In genomic region chr2:17824176-17824575, GRCm38 (mm10) we compare ENCODE assay signal across 19 mouse cellular contexts.
"Had no signal": no experiment of that assay in that cellular context is flagged by ENCODE, and none has a peak within 500 bp of the region (broad histone marks: within the 10 kb centered on the region; RNA-seq: fewer than 3 reads in every experiment).

No protein-coding gene starts in this region.

- H3K27ac ChIP-seq: liver, embryonic 12.5 days; liver, embryonic 14.5 days; midbrain, embryonic 10.5 days; midbrain, embryonic 12.5 days; neural tube, embryonic 13.5 days; neural tube, embryonic 15.5 days had no signal

- H3K9ac ChIP-seq: liver, embryonic 12.5 days; liver, embryonic 14.5 days; midbrain, embryonic 12.5 days; neural tube, embryonic 13.5 days; neural tube, embryonic 15.5 days had no signal

- ATAC-seq: liver, embryonic 12.5 days; midbrain, embryonic 16.5 days had no signal

- H3K9me3 ChIP-seq: liver, embryonic 12.5 days; midbrain, embryonic 10.5 days; midbrain, embryonic 12.5 days; neural tube, embryonic 13.5 days; neural tube, embryonic 15.5 days had no signal

- H3K4me1 ChIP-seq: liver, embryonic 12.5 days; neural tube, embryonic 13.5 days; neural tube, embryonic 15.5 days had no signal

- H3K36me3 ChIP-seq: liver, embryonic 12.5 days; midbrain, embryonic 10.5 days; midbrain, embryonic 12.5 days; neural tube, embryonic 13.5 days; neural tube, embryonic 15.5 days had no signal

- DNase-seq: lung, adult 18-20 months; lung, postnatal 14 days; midbrain, embryonic 14.5 days; retina, postnatal 1 day; right cerebral cortex, adult 18-20 months; right cerebral cortex, postnatal 25 days; right cerebral cortex, postnatal 4 days; spleen, adult 18-20 months; thymus, adult 18-20 months; thymus, postnatal 14 days; thymus, postnatal 36 days had no signal

- H3K4me3 ChIP-seq: liver, embryonic 12.5 days; midbrain, embryonic 10.5 days; midbrain, embryonic 12.5 days; myocyte; neural tube, embryonic 13.5 days; neural tube, embryonic 15.5 days had no signal

- H3K27me3 ChIP-seq: liver, embryonic 12.5 days; neural tube, embryonic 13.5 days; neural tube, embryonic 15.5 days had no signal

- H3K4me2 ChIP-seq: liver, embryonic 12.5 days; midbrain, embryonic 12.5 days; neural tube, embryonic 13.5 days; neural tube, embryonic 15.5 days had no signal
